Mouse (Mus musculus): Measurements from ENCODE around the gene Ncmap. TPM values are rescaled to one million over a fixed set of nuclear protein-coding genes. Genes with fewer than 3 reads are reported as not detected.

Ncmap gene
- total RNA-seq, 1 experiment from 2014 or later, result not detected

DNA sequence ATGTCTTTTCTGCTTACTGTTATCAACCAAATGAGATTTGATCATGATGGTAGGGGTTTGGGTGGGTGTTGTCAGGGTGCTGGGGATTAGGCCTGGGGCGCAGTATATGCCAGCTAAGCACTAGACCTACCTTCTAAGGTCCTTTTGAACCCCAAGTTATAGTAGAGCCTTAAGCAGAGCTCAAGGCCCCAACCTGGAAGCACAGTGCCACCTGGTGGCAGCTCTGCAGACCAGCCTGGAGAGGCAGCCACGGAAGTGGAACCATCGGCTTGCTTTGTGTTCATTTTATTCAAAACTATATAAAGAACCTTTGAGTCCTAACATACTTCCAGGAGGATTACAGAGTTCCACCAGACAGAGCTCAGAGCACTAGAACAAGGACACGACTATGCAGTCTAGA lies 13.6 kb upstream of the Ncmap start:
- peak; percentile 71 to 75 for ATAC-seq (replicated peaks in 1 of 2; ENCODE audit: insufficient read depth in 1 of 2, low FRiP score in 2 of 2, low TSS enrichment in 1 of 2, low read depth in 1 of 2, poor library complexity in 2 of 2, severe bottlenecking in 2 of 2)

DNA sequence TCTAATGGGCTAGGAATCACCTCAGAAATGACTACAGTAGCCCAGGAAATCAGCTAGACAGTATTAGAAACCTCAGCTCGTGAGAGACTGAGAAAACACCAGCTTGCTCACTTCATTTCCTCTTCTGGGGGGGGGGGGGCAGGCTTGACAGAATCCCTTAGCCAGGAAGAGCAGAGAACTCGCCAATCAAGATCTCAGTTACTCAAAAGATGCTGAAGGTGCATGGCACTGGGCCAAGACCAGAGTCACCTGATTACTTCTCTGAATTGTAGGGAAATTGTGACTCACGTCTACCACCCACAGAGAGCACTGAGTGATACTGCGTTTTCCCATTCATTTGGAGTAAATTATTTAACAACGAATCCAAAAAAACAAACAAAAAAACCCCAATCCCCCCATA lies 8.2 kb upstream of the Ncmap start:
- no peak for ATAC-seq (replicated peaks in 1 of 2; ENCODE audit: insufficient read depth in 1 of 2, low FRiP score in 2 of 2, low TSS enrichment in 1 of 2, low read depth in 1 of 2, poor library complexity in 2 of 2, severe bottlenecking in 2 of 2)

DNA sequence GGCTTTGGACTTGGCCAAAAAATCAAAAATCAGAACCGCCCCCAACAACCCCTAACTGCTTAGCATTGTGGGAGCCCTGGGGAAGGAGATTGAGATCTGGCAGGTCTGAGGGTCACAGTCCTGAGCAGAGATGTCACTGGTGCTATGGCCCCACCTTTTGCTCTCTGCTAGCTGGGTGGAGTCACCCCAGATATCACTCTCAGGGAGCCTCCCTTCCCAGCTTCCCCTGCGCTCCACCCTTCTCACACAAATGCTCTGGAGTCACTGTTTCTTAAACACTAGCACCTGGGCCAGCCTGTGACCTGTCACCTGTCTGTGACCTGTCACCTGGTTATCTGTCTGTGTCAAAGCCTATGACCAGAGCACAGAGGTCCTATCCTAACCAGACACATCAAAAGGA lies 6.9 kb upstream of the Ncmap start:
- ATAC-seq (replicated peaks in 1 of 2; ENCODE audit: insufficient read depth in 1 of 2, low FRiP score in 2 of 2, low TSS enrichment in 1 of 2, low read depth in 1 of 2, poor library complexity in 2 of 2, severe bottlenecking in 2 of 2), result no peak

DNA sequence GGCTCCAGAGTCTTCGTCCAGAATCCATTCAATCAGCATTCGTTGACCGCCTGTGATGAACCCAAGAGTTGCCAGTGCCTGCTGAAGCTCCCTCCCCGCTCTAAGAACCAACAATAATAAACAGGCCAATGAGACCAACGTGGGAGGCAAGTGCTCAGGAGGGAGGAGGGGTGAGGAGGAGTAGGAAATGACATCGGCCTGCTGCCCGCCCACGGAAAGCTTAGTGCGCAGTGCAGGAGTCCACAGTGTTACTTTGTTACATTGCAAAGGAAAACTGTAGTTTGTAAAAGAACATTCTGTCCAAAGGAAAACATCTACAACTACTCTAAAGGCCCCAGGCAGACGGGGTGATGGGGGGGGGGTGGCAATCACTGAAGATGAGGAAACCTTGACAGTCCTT lies 6.0 kb upstream of the Ncmap start:
- no peak for ATAC-seq (replicated peaks in 1 of 2; ENCODE audit: insufficient read depth in 1 of 2, low FRiP score in 2 of 2, low TSS enrichment in 1 of 2, low read depth in 1 of 2, poor library complexity in 2 of 2, severe bottlenecking in 2 of 2)

DNA sequence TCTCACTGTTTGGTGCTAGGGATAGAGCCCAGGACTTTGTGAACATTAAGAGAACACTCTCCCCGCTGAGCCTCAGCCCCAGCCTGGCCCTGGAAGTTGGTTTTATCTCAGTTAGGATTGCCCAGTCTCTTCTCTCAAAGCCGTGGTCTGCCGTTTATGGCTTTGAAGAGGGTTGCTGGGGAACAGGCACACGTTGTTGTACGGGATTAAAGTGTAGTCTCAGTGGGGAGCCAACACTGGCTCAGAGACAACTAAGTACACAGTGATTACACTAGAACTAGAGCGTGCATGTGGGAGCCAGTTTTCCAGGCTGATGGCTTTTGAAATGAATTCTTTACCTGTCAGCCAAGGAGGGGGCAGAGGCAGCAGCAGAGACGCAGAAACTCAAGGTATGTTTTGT lies 3.9 kb upstream of the Ncmap start:
- ATAC-seq (replicated peaks in 1 of 2; ENCODE audit: insufficient read depth in 1 of 2, low FRiP score in 2 of 2, low TSS enrichment in 1 of 2, low read depth in 1 of 2, poor library complexity in 2 of 2, severe bottlenecking in 2 of 2), result no peak

DNA sequence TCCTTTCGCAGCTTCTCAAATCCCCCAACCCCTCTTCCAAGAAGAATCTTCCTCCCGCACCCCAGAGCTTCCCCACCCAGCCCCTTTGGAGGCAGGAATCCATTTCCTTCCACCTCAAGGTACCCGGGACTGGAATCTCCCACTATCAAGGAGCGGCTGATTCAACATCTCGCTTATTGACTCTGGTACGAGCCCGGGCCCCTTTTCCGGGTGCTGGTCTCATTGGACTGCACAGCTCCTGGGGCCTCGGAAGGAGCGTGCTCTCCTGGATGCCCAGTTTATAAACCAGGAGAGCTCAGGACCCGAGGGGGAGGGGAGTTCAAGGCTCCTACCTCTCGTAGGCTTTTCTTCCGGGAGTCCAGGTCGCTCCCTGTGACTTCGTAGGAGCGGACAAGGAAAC lies 476 bp downstream of the Ncmap start:
- no peak for ATAC-seq (replicated peaks in 1 of 2; ENCODE audit: insufficient read depth in 1 of 2, low FRiP score in 2 of 2, low TSS enrichment in 1 of 2, low read depth in 1 of 2, poor library complexity in 2 of 2, severe bottlenecking in 2 of 2)

DNA sequence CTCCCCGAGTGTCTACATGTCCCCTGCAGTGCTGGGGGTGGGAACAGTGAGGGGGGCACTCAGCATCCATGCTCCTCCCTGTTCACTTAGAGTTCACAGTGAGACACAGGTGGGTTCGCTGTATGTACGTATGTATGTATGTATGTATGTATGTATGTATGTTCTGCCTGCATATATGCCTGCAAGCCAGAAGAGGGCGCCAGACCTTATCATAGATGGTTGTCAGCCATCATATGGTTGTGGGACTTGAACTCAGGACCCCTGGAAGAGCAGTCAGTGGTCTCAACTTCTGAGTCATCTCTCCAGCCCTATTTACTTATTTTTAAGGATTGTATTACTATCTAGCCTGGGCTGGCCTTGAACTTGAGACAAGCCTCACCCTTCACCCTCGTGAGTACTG lies 1.7 kb downstream of the Ncmap start:
- no peak for ATAC-seq (replicated peaks in 1 of 2; ENCODE audit: insufficient read depth in 1 of 2, low FRiP score in 2 of 2, low TSS enrichment in 1 of 2, low read depth in 1 of 2, poor library complexity in 2 of 2, severe bottlenecking in 2 of 2)

DNA sequence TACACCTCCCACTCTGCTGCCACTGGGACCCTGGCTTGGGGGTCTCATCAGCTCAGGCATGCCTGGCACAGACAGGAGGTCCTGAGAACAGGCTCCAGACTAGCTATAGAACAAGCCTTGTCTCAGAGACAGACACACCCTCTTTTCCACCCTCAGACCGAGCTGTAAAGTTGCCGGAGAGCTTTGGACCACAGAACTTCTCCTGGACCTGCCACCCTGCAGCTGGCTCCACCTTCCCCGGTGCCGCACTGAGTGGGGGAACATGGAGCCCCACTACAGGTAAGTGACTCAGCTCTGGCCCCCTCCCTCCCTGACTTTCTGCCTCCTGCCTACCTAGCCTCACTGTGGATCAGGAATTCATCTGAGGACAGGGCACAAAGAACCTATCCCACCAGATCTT lies 2.7 kb downstream of the Ncmap start:
- no peak for ATAC-seq (replicated peaks in 1 of 2; ENCODE audit: insufficient read depth in 1 of 2, low FRiP score in 2 of 2, low TSS enrichment in 1 of 2, low read depth in 1 of 2, poor library complexity in 2 of 2, severe bottlenecking in 2 of 2)

DNA sequence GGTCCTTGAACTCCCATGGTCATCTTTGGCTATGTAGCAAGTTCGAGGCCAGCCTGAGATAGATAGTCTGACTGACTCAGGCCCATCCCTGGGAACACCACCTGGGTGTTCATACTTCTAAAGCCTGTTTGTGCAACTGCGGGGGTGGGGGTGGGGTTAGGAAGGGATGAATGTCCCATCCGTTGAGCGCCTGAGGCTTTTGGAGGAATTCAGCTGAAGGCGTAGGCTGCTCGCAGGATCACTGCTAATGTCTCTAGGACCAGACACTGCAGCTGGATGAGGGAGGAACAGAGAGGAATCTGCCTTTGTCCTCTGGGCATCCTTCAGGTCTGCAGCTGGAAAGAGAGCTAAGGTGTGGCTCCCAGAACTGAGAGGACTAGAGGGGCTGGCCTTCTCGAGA lies 3.4 kb downstream of the Ncmap start:
- no peak for ATAC-seq (replicated peaks in 1 of 2; ENCODE audit: insufficient read depth in 1 of 2, low FRiP score in 2 of 2, low TSS enrichment in 1 of 2, low read depth in 1 of 2, poor library complexity in 2 of 2, severe bottlenecking in 2 of 2)

DNA sequence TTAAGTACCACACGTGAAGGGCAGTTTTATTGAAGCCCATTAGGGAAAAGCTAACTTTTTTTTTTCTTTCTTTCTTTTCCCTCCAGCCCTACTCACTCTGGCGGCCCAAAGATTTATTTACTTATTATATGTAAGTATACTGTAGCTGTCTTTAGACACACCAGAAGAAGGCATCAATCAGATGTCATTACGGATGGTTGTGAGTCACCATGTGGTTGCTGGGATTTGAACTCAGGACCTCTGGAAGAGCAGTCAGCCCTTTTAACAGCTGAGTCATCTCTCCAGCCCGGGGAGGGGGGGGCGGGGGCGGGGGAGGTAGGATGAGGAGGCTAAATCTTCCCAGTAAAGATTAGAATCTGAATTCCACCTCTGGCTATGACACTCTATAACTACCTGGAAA lies 4.6 kb downstream of the Ncmap start:
- ATAC-seq (replicated peaks in 1 of 2; ENCODE audit: insufficient read depth in 1 of 2, low FRiP score in 2 of 2, low TSS enrichment in 1 of 2, low read depth in 1 of 2, poor library complexity in 2 of 2, severe bottlenecking in 2 of 2), result no peak

DNA sequence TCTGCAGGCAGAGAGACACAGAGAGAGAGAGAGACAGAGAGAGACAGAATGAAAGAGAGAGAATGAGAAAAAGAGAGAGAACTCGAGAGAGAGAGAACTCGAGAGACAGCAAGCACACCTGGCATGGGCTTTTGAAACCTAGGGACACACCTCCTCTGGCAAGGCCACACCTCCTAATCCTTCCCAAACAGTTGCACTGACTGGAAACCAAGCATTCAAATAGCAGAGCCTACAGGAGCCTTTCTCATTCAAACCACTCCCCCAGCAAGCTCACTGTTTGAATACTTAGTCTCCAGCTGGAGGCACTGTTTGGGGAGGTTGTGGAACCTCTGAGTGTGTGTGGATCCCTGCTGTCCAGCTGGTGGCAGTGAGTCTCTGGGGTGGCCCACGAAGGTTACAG lies 5.2 kb downstream of the Ncmap start:
- ATAC-seq (replicated peaks in 1 of 2; ENCODE audit: insufficient read depth in 1 of 2, low FRiP score in 2 of 2, low TSS enrichment in 1 of 2, low read depth in 1 of 2, poor library complexity in 2 of 2, severe bottlenecking in 2 of 2), result no peak

DNA sequence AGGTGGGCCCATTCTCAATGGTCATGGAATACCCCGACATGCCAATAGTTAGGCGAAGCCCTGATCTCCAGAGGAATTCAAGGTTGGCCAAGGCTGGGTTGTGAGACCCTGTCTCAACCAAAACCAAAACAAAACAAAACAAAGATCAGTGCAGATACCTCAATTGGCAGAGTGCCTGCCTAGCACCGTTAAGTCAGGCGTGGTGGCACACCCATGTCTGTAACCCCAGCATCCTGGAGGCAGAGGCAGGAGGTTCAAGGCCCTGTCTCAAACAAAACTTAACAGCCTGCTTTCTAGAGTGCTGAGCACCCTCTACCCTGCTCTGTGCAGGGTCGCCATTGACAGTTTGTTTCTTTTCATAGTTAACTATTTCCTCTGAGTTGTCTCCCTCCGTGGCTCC lies 7.0 kb downstream of the Ncmap start:
- no peak for ATAC-seq (replicated peaks in 1 of 2; ENCODE audit: insufficient read depth in 1 of 2, low FRiP score in 2 of 2, low TSS enrichment in 1 of 2, low read depth in 1 of 2, poor library complexity in 2 of 2, severe bottlenecking in 2 of 2)

DNA sequence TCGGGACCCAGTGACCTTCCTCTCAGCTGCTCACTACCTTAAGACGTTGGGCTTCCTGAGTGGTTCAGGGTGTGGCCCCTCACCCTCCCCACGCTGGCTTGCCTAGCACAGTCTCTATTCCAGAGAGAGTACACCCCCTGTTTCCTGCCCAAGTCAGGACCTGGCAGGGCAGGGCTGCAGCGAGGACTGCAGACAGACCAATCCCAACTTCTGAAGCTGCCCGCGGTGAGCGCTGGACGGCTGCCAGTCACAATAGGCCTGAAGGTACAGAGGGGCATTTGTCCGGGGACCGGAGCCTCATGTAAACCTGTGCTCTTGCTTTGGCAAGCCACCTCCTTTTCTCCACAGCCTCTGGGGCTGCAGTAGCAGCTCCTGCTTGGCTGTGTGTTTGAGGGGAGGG lies 12.4 kb downstream of the Ncmap start:
- ATAC-seq (replicated peaks in 1 of 2; ENCODE audit: insufficient read depth in 1 of 2, low FRiP score in 2 of 2, low TSS enrichment in 1 of 2, low read depth in 1 of 2, poor library complexity in 2 of 2, severe bottlenecking in 2 of 2), result no peak

DNA sequence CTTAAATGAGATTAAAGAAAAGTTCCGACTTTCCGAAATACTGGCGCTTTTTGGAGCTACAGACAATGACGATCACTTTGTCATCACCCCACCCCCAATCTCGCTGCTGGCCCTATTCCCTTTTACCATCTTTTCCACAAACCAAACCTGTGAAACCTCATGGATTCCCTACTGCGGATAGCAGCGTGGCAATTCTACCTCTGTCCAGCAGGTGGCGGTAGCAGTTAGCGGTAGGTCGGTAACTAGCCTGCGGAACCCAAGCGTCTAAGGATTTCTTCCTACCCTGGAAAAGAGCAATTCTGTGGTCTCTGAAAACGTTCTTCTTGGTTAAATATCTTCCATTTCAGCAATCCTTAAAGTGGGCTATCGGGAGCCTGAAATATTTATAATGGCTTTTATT lies 15.7 kb downstream of the Ncmap start:
- ATAC-seq (replicated peaks in 1 of 2; ENCODE audit: insufficient read depth in 1 of 2, low FRiP score in 2 of 2, low TSS enrichment in 1 of 2, low read depth in 1 of 2, poor library complexity in 2 of 2, severe bottlenecking in 2 of 2), result peak; percentile 79 to 87; a peak in 3 of 4 replicates

DNA sequence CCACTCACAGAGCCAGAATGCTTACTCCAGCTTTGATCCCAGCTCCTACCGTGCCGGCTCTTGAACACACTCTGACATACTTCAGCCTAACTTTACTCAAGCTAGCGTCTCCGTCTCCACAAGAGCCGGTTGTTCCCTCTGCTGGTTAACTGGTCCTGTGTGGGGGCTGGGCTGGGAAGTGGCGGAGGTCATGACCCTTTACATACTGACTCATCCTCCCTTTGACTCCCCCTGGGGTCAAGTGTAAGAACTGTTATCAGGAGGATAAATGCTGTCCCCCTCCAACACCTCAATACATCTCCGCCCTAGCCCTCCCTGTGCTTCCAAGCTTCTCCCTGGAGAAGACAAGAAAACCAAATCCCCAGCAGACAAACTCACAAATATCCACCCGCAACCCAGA lies 16.7 kb downstream of the Ncmap start:
- ATAC-seq (replicated peaks in 1 of 2; ENCODE audit: insufficient read depth in 1 of 2, low FRiP score in 2 of 2, low TSS enrichment in 1 of 2, low read depth in 1 of 2, poor library complexity in 2 of 2, severe bottlenecking in 2 of 2), result no peak

DNA sequence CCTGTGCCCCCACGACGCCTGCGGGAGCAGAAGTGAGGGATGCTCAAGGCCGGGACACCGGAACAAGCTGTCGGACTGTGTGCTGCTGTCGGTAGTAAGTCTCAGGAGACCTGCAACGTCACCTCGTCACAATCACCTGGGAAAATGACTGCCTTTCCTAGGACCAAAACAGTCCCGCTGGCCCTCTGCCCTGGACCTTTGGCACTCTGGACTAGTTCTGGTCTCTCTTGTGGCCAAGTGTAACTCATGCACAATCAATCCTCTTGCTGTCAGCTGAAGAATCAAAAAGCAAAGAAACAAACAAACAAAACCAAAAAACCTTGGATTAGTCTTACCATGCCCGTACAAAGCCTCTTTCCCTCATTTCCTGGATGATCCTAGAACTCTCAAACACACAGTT lies 20.8 kb downstream of the Ncmap start:
- ATAC-seq (replicated peaks in 1 of 2; ENCODE audit: insufficient read depth in 1 of 2, low FRiP score in 2 of 2, low TSS enrichment in 1 of 2, low read depth in 1 of 2, poor library complexity in 2 of 2, severe bottlenecking in 2 of 2), result no peak

DNA sequence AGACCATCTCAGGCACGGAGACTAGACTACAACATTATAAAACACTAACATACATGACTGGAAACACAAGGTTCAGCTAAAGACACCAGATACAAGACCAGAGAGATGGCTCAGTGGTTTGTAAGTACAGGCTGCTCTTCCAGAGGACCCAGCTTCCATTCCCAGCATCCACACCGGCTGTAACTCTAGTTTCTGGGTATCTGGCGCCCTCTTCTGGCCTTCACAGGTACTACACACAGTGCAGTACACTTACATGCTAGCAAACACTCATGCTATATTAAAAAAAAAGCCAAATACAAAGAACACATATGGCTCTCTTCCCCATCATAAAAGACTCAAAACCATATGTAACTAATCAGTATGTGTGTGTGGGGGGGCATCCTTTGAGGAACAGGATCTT lies 22.6 kb downstream of the Ncmap start:
- no peak for ATAC-seq (replicated peaks in 1 of 2; ENCODE audit: insufficient read depth in 1 of 2, low FRiP score in 2 of 2, low TSS enrichment in 1 of 2, low read depth in 1 of 2, poor library complexity in 2 of 2, severe bottlenecking in 2 of 2)

DNA sequence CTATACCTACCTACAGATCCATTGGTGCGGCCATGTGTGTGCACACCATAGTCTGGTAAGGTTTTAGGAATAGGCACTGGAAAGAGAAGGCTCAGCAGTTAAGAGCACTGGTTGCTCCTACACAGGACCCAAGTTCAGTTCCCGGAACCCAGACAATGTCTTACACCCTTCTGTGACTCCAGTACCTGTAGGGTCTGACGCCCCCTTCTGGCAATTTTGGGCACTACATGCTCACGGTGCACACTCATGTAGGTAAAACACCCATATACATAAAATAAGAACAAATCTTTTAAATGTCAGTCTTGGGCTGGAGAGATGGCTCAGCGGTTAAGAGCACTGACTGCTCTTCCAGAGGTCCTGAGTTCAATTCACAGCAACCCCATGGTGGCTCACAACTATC lies 24.7 kb downstream of the Ncmap start:
- ATAC-seq (replicated peaks in 1 of 2; ENCODE audit: insufficient read depth in 1 of 2, low FRiP score in 2 of 2, low TSS enrichment in 1 of 2, low read depth in 1 of 2, poor library complexity in 2 of 2, severe bottlenecking in 2 of 2), result no peak

DNA sequence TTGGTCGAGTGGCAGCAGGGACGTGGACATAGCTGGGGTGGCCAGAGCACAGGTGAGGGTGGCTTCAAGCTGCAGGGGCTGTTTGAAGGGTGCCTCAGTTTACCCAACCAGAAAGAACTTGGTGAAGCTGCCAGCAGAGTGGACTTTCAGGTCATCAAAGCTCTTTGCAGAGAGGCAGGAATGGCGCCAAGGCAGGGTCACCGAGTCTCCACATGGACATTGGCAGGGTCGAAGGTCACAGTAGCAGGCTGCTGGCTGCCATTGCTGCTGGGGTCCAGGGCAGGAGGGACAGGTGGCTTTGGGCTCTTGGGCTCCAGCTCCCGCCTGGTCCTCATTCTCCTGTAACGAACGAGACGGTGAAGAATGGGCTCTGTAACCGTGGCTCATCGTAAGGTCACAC lies 27.7 kb downstream of the Ncmap start:
- no peak for ATAC-seq (replicated peaks in 1 of 2; ENCODE audit: insufficient read depth in 1 of 2, low FRiP score in 2 of 2, low TSS enrichment in 1 of 2, low read depth in 1 of 2, poor library complexity in 2 of 2, severe bottlenecking in 2 of 2)

DNA sequence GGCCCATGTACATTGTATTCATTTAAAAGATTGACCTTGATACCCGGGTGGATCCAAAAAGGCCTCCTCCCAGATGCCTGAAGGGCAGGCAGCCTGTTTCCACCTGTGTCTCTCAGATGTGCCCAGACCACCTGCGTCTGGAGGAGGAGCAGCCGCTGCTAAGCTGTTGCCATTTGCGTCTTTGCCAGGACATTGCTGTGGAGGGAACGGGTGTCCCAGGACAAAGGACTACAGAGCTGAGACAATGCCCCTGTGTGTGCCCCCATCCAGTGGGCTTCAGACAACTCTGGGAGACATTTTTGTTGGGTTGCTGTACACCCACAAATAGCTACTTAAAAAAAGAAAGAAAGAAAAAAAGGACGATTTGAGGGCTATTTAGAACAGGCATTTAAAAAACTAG lies 35.2 kb downstream of the Ncmap start:
- no peak for ATAC-seq (replicated peaks in 1 of 2; ENCODE audit: insufficient read depth in 1 of 2, low FRiP score in 2 of 2, low TSS enrichment in 1 of 2, low read depth in 1 of 2, poor library complexity in 2 of 2, severe bottlenecking in 2 of 2)

All from hematopoietic stem cell, adult 5-6 weeks (primary cell).